Mouse (Mus musculus) embryonic facial prominence, embryonic 15.5 days (tissue): Measurements from ENCODE around the gene Kalrn. TPM values are rescaled to one million over a fixed set of nuclear protein-coding genes. Genes with fewer than 3 reads are reported as not detected.

Experiments
- ATAC-seq: fragments of 200-750 bp; cut with Nextera tagmentation; 2 replicates; pipeline ENCODE4 v1.8.0; 2017; ENCODE audit warnings: low read depth, moderate TSS enrichment; ENCODE audit not compliant: insufficient number of reproducible peaks, low FRiP score, low TSS enrichment
- H3K27ac ChIP-seq: fragments of 300-500 bp; sonication (generic); replicated peaks from 2 replicates; pipeline ENCODE4 v1.5.1; 2015; ENCODE audit warnings: mild to moderate bottlenecking, inconsistent platforms
- H3K27me3 ChIP-seq: fragments of 300-500 bp; sonication (generic); 2 replicates; pipeline ENCODE4 v1.6.1; 2015; ENCODE audit warnings: inconsistent platforms
- H3K36me3 ChIP-seq: fragments of 300-500 bp; sonication (generic); 2 replicates; pipeline ENCODE4 v1.6.1; 2015; ENCODE audit warnings: mild to moderate bottlenecking, inconsistent platforms
- H3K4me1 ChIP-seq: fragments of 300-500 bp; sonication (generic); 2 replicates; pipeline ENCODE4 v1.6.1; 2015; ENCODE audit warnings: inconsistent platforms
- H3K4me2 ChIP-seq: fragments of 300-500 bp; sonication (generic); replicated peaks from 2 replicates; pipeline ENCODE4 v1.6.1; 2015; ENCODE audit warnings: mild to moderate bottlenecking, inconsistent platforms
- H3K4me3 ChIP-seq: fragments of 300-500 bp; sonication (generic); replicated peaks from 2 replicates; pipeline ENCODE4 v1.5.1; 2015; ENCODE audit warnings: mild to moderate bottlenecking, inconsistent platforms
- H3K9ac ChIP-seq: fragments of 300-500 bp; sonication (generic); 2 replicates; pipeline ENCODE4 v1.6.1; 2015; ENCODE audit warnings: inconsistent platforms
- H3K9me3 ChIP-seq: fragments of 300-500 bp; sonication (generic); replicated peaks from 2 replicates; pipeline ENCODE4 v1.6.1; 2016; ENCODE audit warnings: inconsistent platforms
- WGBS: fragments of 180-500 bp; shearing (Covaris S2); methylation state at CpG from one replicate; pipeline ENCODE4 v1.1.7; 2015; 5-methylcytosine and 5-hydroxymethylcytosine counted together
- polyA plus RNA-seq: library from polyadenylated mRNA; unstranded; fragments of >200 nt; fragmentation: Nextera tagmentation; extraction: Ambion mirVana; gene quantifications from 2 replicates; pipeline ENCODE4 v1.2.1, GENCODE M21; 2015

The Kalrn gene
- polyA plus RNA-seq, 1 experiment from 2014 or later = 14.3 TPM

DNA sequence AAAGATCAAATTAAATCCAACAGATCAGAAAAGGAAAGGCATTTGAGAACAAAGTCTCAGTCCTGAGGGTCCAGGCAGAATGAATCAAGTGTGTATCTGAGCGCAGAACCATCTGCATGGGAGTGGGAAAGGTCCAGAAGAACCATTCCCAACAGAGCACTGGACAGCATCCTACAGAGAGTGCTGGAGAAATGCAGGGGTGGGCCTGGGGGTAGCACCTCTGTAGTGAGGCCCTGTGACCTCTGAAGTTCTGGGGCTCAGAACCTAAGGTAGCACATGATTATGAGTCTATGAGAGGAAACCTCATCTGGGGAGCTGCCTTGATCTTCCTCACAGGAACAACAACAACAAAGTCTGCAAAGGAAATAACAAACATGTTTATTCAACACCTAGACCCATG is 20.6 kb downstream of the Kalrn start:
- 0 out of 2 replicates have a peak, but pooled peaks cover 9% of the 10 kb centered on the region for H3K4me1 ChIP-seq
- no peaks in the 10 kb centered on the region for H3K36me3 ChIP-seq
- H3K9ac ChIP-seq = no peak overlapping the region
- ATAC-seq = no peak
- H3K4me3 ChIP-seq = no peak overlapping the region
- 76% methylated on average over 1 of the region's 1 CpGs for WGBS
- H3K9me3 ChIP-seq = no peaks in the 10 kb centered on the region
- no peaks in the 10 kb centered on the region for H3K27me3 ChIP-seq
- no peak overlapping the region for H3K4me2 ChIP-seq
- no peak overlapping the region for H3K27ac ChIP-seq

DNA sequence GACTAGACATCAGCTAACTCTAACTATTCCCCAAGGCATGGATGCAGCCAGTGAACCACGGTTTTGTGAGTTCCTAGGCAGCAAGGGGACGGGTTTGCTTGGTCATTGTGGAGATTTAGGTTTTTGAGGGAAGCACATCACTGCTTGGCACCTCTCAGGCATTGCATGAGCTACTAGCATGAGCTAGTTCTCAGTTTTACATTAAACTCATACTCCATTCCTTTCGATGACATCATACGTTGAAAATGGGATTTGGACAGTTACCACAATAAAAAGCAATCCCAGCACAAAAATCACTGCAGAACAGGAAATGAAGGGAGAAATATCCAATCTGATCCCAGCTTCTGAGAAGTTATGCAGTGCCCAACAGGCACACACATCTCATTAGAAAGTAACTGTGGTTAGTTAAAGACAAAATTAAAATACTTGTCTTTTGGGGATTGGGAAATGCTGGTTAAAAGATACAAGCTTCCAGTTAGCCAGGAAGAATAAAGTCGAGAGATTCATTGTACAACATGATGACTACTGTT is 23.8 kb downstream of the Kalrn start:
- Histone ChIP-seq H3K4me1 (0 out of 2 replicates have a peak, but pooled peaks cover 13% of the 10 kb centered on the region), H3K4me2 (no peak overlapping the region), H3K9ac (no peak overlapping the region), H3K9me3 (no peaks in the 10 kb centered on the region), H3K27me3 (no peaks in the 10 kb centered on the region), H3K27ac (no peak overlapping the region), H3K36me3 (no peaks in the 10 kb centered on the region), H3K4me3 (no peak overlapping the region)
- no peak for ATAC-seq
- 68% methylated on average over 5 of the region's 5 CpGs for WGBS

DNA sequence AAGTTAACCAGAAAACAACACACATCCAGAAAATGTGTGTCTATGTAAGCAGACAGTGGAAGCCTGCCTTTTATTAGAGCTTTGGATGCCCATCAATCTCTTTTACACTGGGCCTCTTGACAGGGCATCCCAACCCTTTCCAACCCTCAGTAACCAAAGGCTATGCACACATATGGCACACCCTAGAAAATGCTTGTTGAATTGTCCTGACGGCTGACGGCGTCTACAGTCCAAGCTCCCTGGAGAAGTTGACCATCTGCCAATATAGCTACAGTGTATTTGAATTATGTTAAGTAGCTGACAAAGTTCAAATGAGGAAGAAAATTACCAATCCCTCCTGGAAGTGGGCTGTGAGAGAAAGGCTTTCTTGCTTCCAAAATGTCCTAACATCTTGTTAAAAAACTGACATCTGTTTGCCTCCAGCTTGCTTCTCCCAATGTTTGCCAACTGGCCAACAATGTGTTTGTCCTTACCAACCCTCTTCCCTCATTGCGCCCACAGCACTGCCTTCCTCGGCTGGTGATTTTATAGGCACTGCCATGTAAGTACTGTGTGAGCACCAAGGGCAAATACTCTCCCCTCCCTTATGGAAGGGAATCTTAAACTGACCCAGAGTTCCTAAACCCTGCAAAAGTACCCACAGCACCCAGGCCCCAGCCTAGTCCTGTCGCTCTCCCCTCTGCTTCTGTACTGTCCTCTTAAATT is 26.4 kb downstream of the Kalrn start:
- H3K4me3 ChIP-seq = no peak overlapping the region
- 66% methylated on average over 6 of the region's 6 CpGs for WGBS
- no peak overlapping the region for H3K4me2 ChIP-seq
- H3K9ac ChIP-seq = no peak overlapping the region
- H3K36me3 ChIP-seq = 0 out of 2 replicates have a peak, but pooled peaks cover 3% of the 10 kb centered on the region
- no peaks in the 10 kb centered on the region for H3K27me3 ChIP-seq
- no peaks in the 10 kb centered on the region for H3K9me3 ChIP-seq
- H3K4me1 ChIP-seq = 0 out of 2 replicates have a peak, but pooled peaks cover 13% of the 10 kb centered on the region
- no peak overlapping the region for H3K27ac ChIP-seq
- no peak for ATAC-seq

DNA sequence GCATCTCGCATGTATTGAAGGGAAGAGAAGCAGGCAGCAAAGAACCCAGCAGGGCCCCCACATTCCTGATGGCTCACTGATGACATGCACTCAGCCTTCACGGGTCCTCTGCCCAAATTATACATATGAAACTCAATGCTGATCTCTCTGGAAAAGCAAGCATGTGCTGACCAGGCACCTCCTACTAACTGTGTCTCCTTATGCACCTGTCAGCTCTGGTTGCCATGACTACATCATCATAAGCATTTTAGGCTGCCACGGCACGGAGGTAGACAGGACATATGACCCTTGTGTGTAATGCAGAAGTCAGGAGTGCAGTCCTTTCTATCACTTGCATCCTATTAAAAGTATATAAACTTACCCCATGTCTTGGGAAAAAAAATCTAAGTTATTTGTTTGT is 29.6 kb downstream of the Kalrn start:
- 64% methylated on average over 4 of the region's 4 CpGs for WGBS

DNA sequence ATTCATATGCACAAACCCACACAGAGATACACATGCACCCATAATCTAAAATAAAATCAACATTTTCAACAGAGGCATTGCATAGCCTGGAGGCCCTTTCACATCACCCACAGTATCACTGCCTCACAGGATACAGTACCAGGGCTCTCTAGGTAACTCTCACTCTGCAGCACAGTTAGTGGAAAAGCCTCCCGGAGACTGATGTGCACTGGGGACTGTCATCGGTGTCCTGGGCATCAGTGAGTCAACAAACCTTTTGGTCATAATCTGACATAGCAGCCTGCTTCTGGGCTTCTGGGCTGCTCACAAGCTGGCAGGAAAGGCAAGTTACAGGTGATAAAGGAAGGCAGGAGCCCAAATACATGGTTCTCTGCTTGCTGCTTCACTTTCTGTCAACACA is 31.0 kb downstream of the Kalrn start:
- Histone ChIP-seq H3K9me3 (no peaks in the 10 kb centered on the region), H3K4me3 (no peak overlapping the region), H3K4me1 (peaks cover 9% of the 10 kb centered on the region; the same call in 1 of the 2 replicates), H3K4me2 (no peak overlapping the region), H3K27ac (no peak overlapping the region), H3K36me3 (0 out of 2 replicates have a peak, but pooled peaks cover 3% of the 10 kb centered on the region), H3K9ac (no peak overlapping the region), H3K27me3 (no peaks in the 10 kb centered on the region)
- 90% methylated on average over 2 of the region's 2 CpGs for WGBS
- no peak for ATAC-seq

More for the DNA sequence above, 29.6 kb downstream of the Kalrn start:
- 0 out of 2 replicates have a peak, but pooled peaks cover 8% of the 10 kb centered on the region for H3K4me1 ChIP-seq
- no peak overlapping the region for H3K4me3 ChIP-seq
- no peak overlapping the region for H3K27ac ChIP-seq
- 0 out of 2 replicates have a peak, but pooled peaks cover 3% of the 10 kb centered on the region for H3K36me3 ChIP-seq
- no peak for ATAC-seq
- H3K4me2 ChIP-seq = no peak overlapping the region
- no peak overlapping the region for H3K9ac ChIP-seq
- no peaks in the 10 kb centered on the region for H3K27me3 ChIP-seq
- no peaks in the 10 kb centered on the region for H3K9me3 ChIP-seq

DNA sequence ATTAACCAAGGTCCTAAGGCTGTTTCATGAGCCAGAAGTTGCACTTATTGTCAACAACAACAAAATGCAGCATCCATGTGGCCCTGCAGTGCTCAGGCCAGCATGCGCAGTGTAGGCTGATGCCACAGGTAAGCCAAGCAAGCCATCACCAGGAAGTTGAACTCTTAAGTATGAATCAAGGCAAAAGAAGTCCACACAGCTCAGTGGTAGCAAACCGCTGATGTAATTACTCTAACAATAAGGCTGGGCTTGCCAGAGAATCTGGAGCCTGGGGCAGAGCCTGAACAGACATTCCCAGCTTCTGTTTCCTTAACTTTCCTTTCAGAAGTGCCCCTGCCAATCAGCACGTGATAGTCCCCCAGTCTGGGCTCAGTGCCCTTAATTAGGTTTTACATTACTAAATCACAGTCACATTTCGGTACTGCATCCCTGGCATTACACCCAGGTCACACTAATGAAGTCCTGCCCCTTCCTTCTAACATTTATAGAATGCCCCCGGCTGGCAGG is 34.6 kb downstream of the Kalrn start:
- no peak overlapping the region for H3K4me3 ChIP-seq
- no peak overlapping the region for H3K27ac ChIP-seq
- no peaks in the 10 kb centered on the region for H3K9me3 ChIP-seq
- 0 out of 2 replicates have a peak, but pooled peaks cover 3% of the 10 kb centered on the region for H3K36me3 ChIP-seq
- ATAC-seq = no peak
- H3K9ac ChIP-seq = no peak overlapping the region
- H3K4me2 ChIP-seq = no peak overlapping the region
- H3K4me1 ChIP-seq = peaks cover 16% of the 10 kb centered on the region
- H3K27me3 ChIP-seq = no peaks in the 10 kb centered on the region
- 42% methylated on average over 5 of the region's 5 CpGs for WGBS

DNA sequence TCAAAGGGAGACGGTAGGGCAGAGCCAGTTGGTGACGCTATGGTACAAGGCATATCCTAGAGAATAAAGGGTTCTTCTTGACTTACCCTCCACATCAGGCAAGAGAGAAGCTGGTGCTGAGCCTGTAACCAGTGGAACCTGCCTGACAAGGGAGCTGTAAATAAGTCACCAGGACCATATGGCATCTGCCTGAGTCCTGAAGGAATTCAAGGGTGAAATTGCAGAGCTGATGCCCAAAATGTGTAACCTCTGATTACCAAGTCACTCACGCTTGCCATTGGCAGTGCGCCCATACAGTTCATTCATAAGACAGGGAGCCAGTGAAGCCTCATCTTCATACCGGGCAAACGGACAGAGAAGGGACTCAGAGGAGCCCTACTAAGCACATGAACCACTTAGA is 37.0 kb downstream of the Kalrn start:
- Histone ChIP-seq H3K4me2 (no peak overlapping the region), H3K36me3 (no peaks in the 10 kb centered on the region), H3K4me1 (peaks cover 16% of the 10 kb centered on the region), H3K9ac (no peak overlapping the region), H3K4me3 (no peak overlapping the region), H3K27ac (no peak overlapping the region), H3K9me3 (no peaks in the 10 kb centered on the region), H3K27me3 (no peaks in the 10 kb centered on the region)
- 64% methylated on average over 6 of the region's 6 CpGs for WGBS
- no peak for ATAC-seq

DNA sequence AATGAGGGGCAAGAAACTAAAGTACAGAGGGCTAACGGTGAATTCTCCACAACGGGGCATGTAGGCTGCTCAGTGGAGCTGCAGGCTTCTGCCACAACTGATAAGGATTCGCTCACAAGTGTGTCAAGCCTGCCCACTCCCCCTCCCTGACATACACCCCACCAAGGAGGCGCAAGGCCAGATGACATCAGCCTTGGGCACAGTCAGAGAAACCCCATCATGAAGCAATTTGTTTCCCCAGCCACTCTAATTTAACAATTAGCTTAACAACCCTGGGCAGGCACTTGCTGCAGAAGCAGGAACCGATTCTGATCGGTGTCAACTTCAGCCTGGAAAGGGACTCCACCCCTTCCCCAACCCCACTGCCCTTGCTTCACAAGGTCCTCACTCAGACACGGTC is 38.2 kb downstream of the Kalrn start:
- WGBS = 32% methylated on average over 7 of the region's 7 CpGs
- Histone ChIP-seq H3K4me3 (no peak overlapping the region), H3K9me3 (no peaks in the 10 kb centered on the region), H3K27me3 (no peaks in the 10 kb centered on the region), H3K36me3 (no peaks in the 10 kb centered on the region), H3K4me1 (peaks cover 16% of the 10 kb centered on the region), H3K9ac (no peak overlapping the region), H3K4me2 (no peak overlapping the region), H3K27ac (no peak overlapping the region)
- no peak for ATAC-seq

DNA sequence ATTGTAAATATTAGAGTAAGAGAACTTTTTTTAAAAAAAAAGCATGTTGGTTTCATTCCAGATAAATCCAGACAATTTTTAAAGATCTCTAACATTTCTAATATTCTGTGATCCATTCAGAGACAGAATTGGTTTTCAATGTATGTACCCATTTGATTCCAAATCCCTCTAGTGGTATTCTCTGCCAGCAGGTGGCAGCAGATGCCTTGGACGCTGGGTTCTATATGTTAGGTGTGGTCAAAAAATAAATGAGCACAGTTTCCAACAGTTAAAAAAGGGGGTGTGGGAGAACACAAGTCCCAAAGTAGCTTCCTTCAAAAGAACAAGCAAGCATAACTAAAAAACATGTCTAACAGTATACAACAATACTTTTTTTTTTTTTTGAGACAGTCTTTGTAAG is 41.8 kb downstream of the Kalrn start:
- H3K4me1 ChIP-seq = peaks cover 16% of the 10 kb centered on the region
- H3K4me2 ChIP-seq = no peak overlapping the region
- no peaks in the 10 kb centered on the region for H3K27me3 ChIP-seq
- no peak for ATAC-seq
- H3K36me3 ChIP-seq = no peaks in the 10 kb centered on the region
- no peak overlapping the region for H3K9ac ChIP-seq
- 0% methylated on average over 1 of the region's 1 CpGs for WGBS
- H3K27ac ChIP-seq = no peak overlapping the region
- H3K9me3 ChIP-seq = no peaks in the 10 kb centered on the region
- H3K4me3 ChIP-seq = no peak overlapping the region

DNA sequence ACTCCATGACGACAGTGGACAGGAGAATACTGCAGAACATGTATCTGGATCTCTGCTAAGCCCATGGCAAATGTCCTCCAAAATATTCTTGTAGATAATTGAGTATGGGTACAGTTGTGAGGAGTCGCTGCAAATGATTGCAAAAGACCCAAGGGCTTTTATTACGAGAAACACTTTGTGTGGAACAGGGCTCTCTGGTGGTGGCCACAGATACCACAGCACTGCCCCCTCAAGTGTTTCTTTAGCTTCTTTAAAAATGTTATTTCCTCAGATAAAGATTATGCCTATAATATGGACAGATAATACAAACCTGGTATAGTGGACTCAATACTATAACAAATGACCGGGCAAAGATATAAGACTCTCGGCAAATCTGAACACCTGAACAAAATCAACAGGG is 43.3 kb downstream of the Kalrn start:
- no peak for ATAC-seq
- Histone ChIP-seq H3K4me1 (peaks cover 22% of the 10 kb centered on the region), H3K36me3 (no peaks in the 10 kb centered on the region), H3K9me3 (no peaks in the 10 kb centered on the region), H3K4me2 (no peak overlapping the region), H3K27me3 (no peaks in the 10 kb centered on the region), H3K9ac (no peak overlapping the region), H3K4me3 (no peak overlapping the region), H3K27ac (no peak overlapping the region)
- WGBS = 76% methylated on average over 5 of the region's 5 CpGs

DNA sequence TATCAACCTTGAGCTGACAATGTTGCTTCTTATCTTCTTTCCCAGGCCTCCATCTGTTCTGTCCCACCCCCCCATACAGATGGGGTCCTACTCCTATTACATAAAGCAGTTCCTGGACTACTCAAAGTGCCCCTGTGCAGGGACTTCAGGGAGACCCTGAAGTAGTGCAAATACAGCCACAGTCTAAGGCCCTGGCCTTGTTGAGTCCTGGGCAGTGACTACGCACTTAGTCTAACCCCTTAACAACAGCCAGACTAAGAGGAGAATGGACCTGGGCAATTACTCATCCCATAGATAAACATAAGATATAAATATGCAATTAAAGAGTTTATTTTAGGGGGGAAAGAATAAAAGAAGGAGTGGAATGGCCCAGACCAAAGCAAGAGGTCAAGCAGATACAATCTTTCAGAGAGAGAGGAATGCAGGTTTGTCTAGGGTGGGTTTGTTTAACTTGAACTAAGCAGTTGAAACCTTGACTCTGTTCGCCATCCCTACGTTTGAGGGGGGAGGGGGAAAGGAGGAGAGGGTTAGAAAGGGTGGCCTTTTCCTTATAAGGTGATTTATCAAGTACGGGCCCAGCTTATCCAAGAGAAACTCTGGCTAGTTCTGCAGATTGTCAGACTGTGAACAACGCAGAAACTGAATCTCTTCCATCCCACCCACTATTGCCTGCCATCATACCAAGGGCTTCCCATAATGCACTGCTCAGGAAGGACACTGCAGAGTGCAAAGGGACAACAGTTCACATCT is 44.9 kb downstream of the Kalrn start:
- H3K4me1 ChIP-seq = peaks cover 21% of the 10 kb centered on the region
- no peak overlapping the region for H3K4me2 ChIP-seq
- 77% methylated on average over 5 of the region's 5 CpGs for WGBS
- no peak overlapping the region for H3K27ac ChIP-seq
- H3K36me3 ChIP-seq = no peaks in the 10 kb centered on the region
- H3K9ac ChIP-seq = no peak overlapping the region
- no peak overlapping the region for H3K4me3 ChIP-seq
- H3K27me3 ChIP-seq = no peaks in the 10 kb centered on the region
- no peak for ATAC-seq
- H3K9me3 ChIP-seq = no peaks in the 10 kb centered on the region
